Mouse (Mus musculus): Measurements from ENCODE around the gene Dpp4. TPM values are rescaled to one million over a fixed set of nuclear protein-coding genes. Genes with fewer than 3 reads are reported as not detected.

The Dpp4 gene
- 1,017 TPM for polyA plus RNA-seq (2014; fragmentation: Illumina TruSeq; extraction: RNeasy Lipid Tissue Mini Kit (QIAGEN cat#74804); ENCODE audit: low replicate concordance)

DNA sequence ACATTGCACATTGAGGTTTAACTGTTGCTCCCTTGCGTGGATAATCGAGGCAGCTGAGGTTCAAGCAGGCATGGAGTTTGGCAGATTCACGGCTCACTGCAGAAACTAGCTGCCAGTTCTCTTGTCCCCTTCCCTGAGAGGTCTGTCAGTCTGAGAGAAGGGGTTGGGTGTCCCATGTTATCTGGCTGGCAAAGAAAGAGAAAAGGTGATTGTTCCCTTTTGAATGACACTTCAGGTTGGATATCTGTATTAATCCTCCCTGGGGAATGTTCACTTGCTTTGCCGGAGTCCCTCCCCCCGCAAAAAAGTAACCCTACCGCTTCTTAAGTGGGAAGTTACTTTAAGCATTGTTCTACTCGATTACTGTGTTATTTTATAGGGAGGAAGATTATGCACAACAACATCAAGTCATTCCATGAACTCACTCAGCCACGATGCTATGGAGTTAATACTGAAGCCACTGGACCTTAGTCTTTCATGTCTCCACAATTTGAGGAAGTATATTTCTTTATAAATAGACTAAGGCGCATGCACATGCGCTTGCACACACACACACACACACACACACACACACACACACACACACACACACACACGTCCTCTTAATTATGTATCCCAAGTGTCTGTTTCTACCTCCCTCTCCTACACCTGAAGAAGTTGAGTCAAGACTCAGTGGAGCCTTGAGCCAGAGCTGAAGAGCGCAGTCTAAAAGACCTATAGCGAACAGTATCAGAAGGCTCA is at the start of gene Dpp4:
Gene Dpp4, minus strand, starts transcription at position 151 of the 741 bp plus-strand sequence.

Other genes with a start within 250 kb of the Dpp4 start
- 69.9 TPM for gene Gcg, start 71.4 kb upstream of the Dpp4 start, polyA plus RNA-seq (2014; fragmentation: Illumina TruSeq; extraction: RNeasy Lipid Tissue Mini Kit (QIAGEN cat#74804); ENCODE audit: low replicate concordance)
- 5.0 TPM for gene Fap, start 161.8 kb upstream of the Dpp4 start, polyA plus RNA-seq (2014; fragmentation: Illumina TruSeq; extraction: RNeasy Lipid Tissue Mini Kit (QIAGEN cat#74804); ENCODE audit: low replicate concordance)
- gene Ifih1, start 234.0 kb upstream of the Dpp4 start, polyA plus RNA-seq (2014; fragmentation: Illumina TruSeq; extraction: RNeasy Lipid Tissue Mini Kit (QIAGEN cat#74804); ENCODE audit: low replicate concordance), result 116 TPM